Mouse (Mus musculus): Measurements from ENCODE around the gene Bdh2. TPM values are rescaled to one million over a fixed set of nuclear protein-coding genes. Genes with fewer than 3 reads are reported as not detected.

The Bdh2 gene
- polyA plus RNA-seq, 1 experiment from 2014 or later: 5.7 TPM

- Histone ChIP-seq H3K36me3 (ENCODE audit: control insufficient read depth, insufficient read depth, low read length) (peaks cover 44% of the 10 kb centered on the region), H3K27ac (ENCODE audit: low read depth, low read length) (no peak overlapping the region), H3K9me3 (ENCODE audit: control insufficient read depth, low read length) (no peaks in the 10 kb centered on the region), H3K4me1 (ENCODE audit: control insufficient read depth, insufficient read depth, low read length) (no peaks in the 10 kb centered on the region), H3K9ac (ENCODE audit: low read length) (no peak overlapping the region), H3K4me2 (no peak overlapping the region), H3K27me3 (ENCODE audit: control insufficient read depth, insufficient read depth, low read length) (no peaks in the 10 kb centered on the region), H3K4me3 (ENCODE audit: low read depth, low read length) (no peak overlapping the region)
- ATAC-seq (ENCODE audit: low FRiP score): no peak
- 89% methylated on average over 7 of the region's 7 CpGs for WGBS
- no peak for DNase-seq (ENCODE audit: low spot score, missing footprints)
Observed at GRCm38 (mm10) chr3:135260233-135260632, 20.8 kb upstream of the Bdh2 start.

- Histone ChIP-seq H3K9ac (ENCODE audit: low read length) (no peak overlapping the region), H3K9me3 (ENCODE audit: control insufficient read depth, low read length) (no peaks in the 10 kb centered on the region), H3K4me1 (ENCODE audit: control insufficient read depth, insufficient read depth, low read length) (no peaks in the 10 kb centered on the region), H3K27ac (ENCODE audit: low read depth, low read length) (no peak overlapping the region), H3K4me2 (no peak overlapping the region), H3K4me3 (ENCODE audit: low read depth, low read length) (no peak overlapping the region), H3K36me3 (ENCODE audit: control insufficient read depth, insufficient read depth, low read length) (peaks cover 43% of the 10 kb centered on the region), H3K27me3 (ENCODE audit: control insufficient read depth, insufficient read depth, low read length) (no peaks in the 10 kb centered on the region)
- DNase-seq (ENCODE audit: low spot score, missing footprints) (no peak), ATAC-seq (ENCODE audit: low FRiP score) (no peak)
- 91% methylated on average over 5 of the region's 5 CpGs for WGBS
Observed at GRCm38 (mm10) chr3:135268616-135269015, 12.4 kb upstream of the Bdh2 start.

- Histone ChIP-seq H3K27ac (ENCODE audit: low read depth, low read length) (no peak overlapping the region), H3K4me1 (ENCODE audit: control insufficient read depth, insufficient read depth, low read length) (no peaks in the 10 kb centered on the region), H3K36me3 (ENCODE audit: control insufficient read depth, insufficient read depth, low read length) (peaks cover 40% of the 10 kb centered on the region), H3K4me3 (ENCODE audit: low read depth, low read length) (no peak overlapping the region), H3K4me2 (no peak overlapping the region), H3K27me3 (ENCODE audit: control insufficient read depth, insufficient read depth, low read length) (no peaks in the 10 kb centered on the region), H3K9me3 (ENCODE audit: control insufficient read depth, low read length) (no peaks in the 10 kb centered on the region), H3K9ac (ENCODE audit: low read length) (no peak overlapping the region)
- no peak for ATAC-seq (ENCODE audit: low FRiP score)
- DNase-seq (ENCODE audit: low spot score, missing footprints): no peak
- WGBS: 89% methylated on average over 10 of the region's 10 CpGs
Observed at GRCm38 (mm10) chr3:135269391-135269990, 11.5 kb upstream of the Bdh2 start.

GRCm38 (mm10) chr3:135272627-135273026 lies 8.4 kb upstream of the Bdh2 start:
- H3K36me3 ChIP-seq (ENCODE audit: control insufficient read depth, insufficient read depth, low read length): peaks cover 23% of the 10 kb centered on the region; the same call in 1 of the 2 replicates
- H3K9me3 ChIP-seq (ENCODE audit: control insufficient read depth, low read length): no peaks in the 10 kb centered on the region
- H3K4me1 ChIP-seq (ENCODE audit: control insufficient read depth, insufficient read depth, low read length): no peaks in the 10 kb centered on the region
- DNase-seq (ENCODE audit: low spot score, missing footprints) (no peak), ATAC-seq (ENCODE audit: low FRiP score) (no peak)
- no peak overlapping the region for H3K27ac ChIP-seq (ENCODE audit: low read depth, low read length)
- no peak overlapping the region for H3K9ac ChIP-seq (ENCODE audit: low read length)
- no peak overlapping the region for H3K4me2 ChIP-seq
- 91% methylated on average over 12 of the region's 12 CpGs for whole genome bisulfite sequencing
- no peaks in the 10 kb centered on the region for H3K27me3 ChIP-seq (ENCODE audit: control insufficient read depth, insufficient read depth, low read length)
- H3K4me3 ChIP-seq (ENCODE audit: low read depth, low read length): no peak overlapping the region

- no peak for DNase-seq (ENCODE audit: low spot score, missing footprints)
- no peak for ATAC-seq (ENCODE audit: low FRiP score)
- Histone ChIP-seq H3K27ac (ENCODE audit: low read depth, low read length) (no peak overlapping the region), H3K9ac (ENCODE audit: low read length) (no peak overlapping the region), H3K36me3 (ENCODE audit: control insufficient read depth, insufficient read depth, low read length) (peaks cover 23% of the 10 kb centered on the region; the same call in 1 of the 2 replicates), H3K4me2 (no peak overlapping the region), H3K4me1 (ENCODE audit: control insufficient read depth, insufficient read depth, low read length) (no peaks in the 10 kb centered on the region), H3K27me3 (ENCODE audit: control insufficient read depth, insufficient read depth, low read length) (no peaks in the 10 kb centered on the region), H3K9me3 (ENCODE audit: control insufficient read depth, low read length) (no peaks in the 10 kb centered on the region), H3K4me3 (ENCODE audit: low read depth, low read length) (no peak overlapping the region)
- WGBS: 93% methylated on average over 13 of the region's 13 CpGs
Observed at GRCm38 (mm10) chr3:135273047-135273446, 8.0 kb upstream of the Bdh2 start.

GRCm38 (mm10) chr3:135280160-135280559 lies 861 bp upstream of the Bdh2 start:
- 85% methylated on average over 4 of the region's 4 CpGs for WGBS
- no peak for DNase-seq (ENCODE audit: low spot score, missing footprints)
- Histone ChIP-seq H3K27ac (ENCODE audit: low read depth, low read length) (no peak overlapping the region), H3K36me3 (ENCODE audit: control insufficient read depth, insufficient read depth, low read length) (no peaks in the 10 kb centered on the region), H3K4me1 (ENCODE audit: control insufficient read depth, insufficient read depth, low read length) (peaks cover 3% of the 10 kb centered on the region; the same call in 1 of the 2 replicates), H3K9ac (ENCODE audit: low read length) (peak overlapping the region; percentile 63), H3K27me3 (ENCODE audit: control insufficient read depth, insufficient read depth, low read length) (no peaks in the 10 kb centered on the region), H3K4me3 (ENCODE audit: low read depth, low read length) (no peak overlapping the region), H3K9me3 (ENCODE audit: control insufficient read depth, low read length) (no peaks in the 10 kb centered on the region), H3K4me2 (no peak overlapping the region)
- ATAC-seq (ENCODE audit: low FRiP score): peak; percentile 3; the same call in 1 of the 2 replicates

- ATAC-seq (ENCODE audit: low FRiP score): no peak
- H3K9ac ChIP-seq (ENCODE audit: low read length): no peak overlapping the region
- no peak overlapping the region for H3K27ac ChIP-seq (ENCODE audit: low read depth, low read length)
- H3K27me3 ChIP-seq (ENCODE audit: control insufficient read depth, insufficient read depth, low read length): no peaks in the 10 kb centered on the region
- no peak for DNase-seq (ENCODE audit: low spot score, missing footprints)
- no peaks in the 10 kb centered on the region for H3K36me3 ChIP-seq (ENCODE audit: control insufficient read depth, insufficient read depth, low read length)
- 84% methylated on average over 8 of the region's 8 CpGs for WGBS
- H3K4me2 ChIP-seq: no peak overlapping the region
- H3K4me3 ChIP-seq (ENCODE audit: low read depth, low read length): no peak overlapping the region
- H3K4me1 ChIP-seq (ENCODE audit: control insufficient read depth, insufficient read depth, low read length): peaks cover 3% of the 10 kb centered on the region; the same call in 1 of the 2 replicates
- H3K9me3 ChIP-seq (ENCODE audit: control insufficient read depth, low read length): no peaks in the 10 kb centered on the region
Observed at GRCm38 (mm10) chr3:135281701-135282100, 680 bp downstream of the Bdh2 start.

GRCm38 (mm10) chr3:135285256-135285655 lies 4.2 kb downstream of the Bdh2 start:
- H3K36me3 ChIP-seq (ENCODE audit: control insufficient read depth, insufficient read depth, low read length): no peaks in the 10 kb centered on the region
- no peak overlapping the region for H3K9ac ChIP-seq (ENCODE audit: low read length)
- H3K27me3 ChIP-seq (ENCODE audit: control insufficient read depth, insufficient read depth, low read length): no peaks in the 10 kb centered on the region
- H3K27ac ChIP-seq (ENCODE audit: low read depth, low read length): no peak overlapping the region
- no peaks in the 10 kb centered on the region for H3K9me3 ChIP-seq (ENCODE audit: control insufficient read depth, low read length)
- H3K4me2 ChIP-seq: no peak overlapping the region
- no peak overlapping the region for H3K4me3 ChIP-seq (ENCODE audit: low read depth, low read length)
- 87% methylated on average over 11 of the region's 11 CpGs for WGBS
- peaks cover 3% of the 10 kb centered on the region; the same call in 1 of the 2 replicates for H3K4me1 ChIP-seq (ENCODE audit: control insufficient read depth, insufficient read depth, low read length)
- DNase-seq (ENCODE audit: low spot score, missing footprints) (no peak), ATAC-seq (ENCODE audit: low FRiP score) (no peak)

GRCm38 (mm10) chr3:135285807-135286206 lies 4.8 kb downstream of the Bdh2 start:
- no peaks in the 10 kb centered on the region for H3K36me3 ChIP-seq (ENCODE audit: control insufficient read depth, insufficient read depth, low read length)
- ATAC-seq (ENCODE audit: low FRiP score) (no peak), DNase-seq (ENCODE audit: low spot score, missing footprints) (no peak)
- H3K4me3 ChIP-seq (ENCODE audit: low read depth, low read length): no peak overlapping the region
- no peaks in the 10 kb centered on the region for H3K27me3 ChIP-seq (ENCODE audit: control insufficient read depth, insufficient read depth, low read length)
- WGBS: 86% methylated on average over 3 of the region's 3 CpGs
- no peak overlapping the region for H3K9ac ChIP-seq (ENCODE audit: low read length)
- no peaks in the 10 kb centered on the region for H3K9me3 ChIP-seq (ENCODE audit: control insufficient read depth, low read length)
- no peak overlapping the region for H3K27ac ChIP-seq (ENCODE audit: low read depth, low read length)
- no peak overlapping the region for H3K4me2 ChIP-seq
- peaks cover under 1% of the 10 kb centered on the region; the same call in 1 of the 2 replicates for H3K4me1 ChIP-seq (ENCODE audit: control insufficient read depth, insufficient read depth, low read length)
